Mouse (Mus musculus) right cerebral cortex, postnatal 25 days (tissue): ENCODE measurements around the gene Rusc2.

Experiments used
- DNase-seq: peaks from one replicate; pipeline ENCODE4 v3.0.0; 2022

The Rusc2 gene

DNA sequence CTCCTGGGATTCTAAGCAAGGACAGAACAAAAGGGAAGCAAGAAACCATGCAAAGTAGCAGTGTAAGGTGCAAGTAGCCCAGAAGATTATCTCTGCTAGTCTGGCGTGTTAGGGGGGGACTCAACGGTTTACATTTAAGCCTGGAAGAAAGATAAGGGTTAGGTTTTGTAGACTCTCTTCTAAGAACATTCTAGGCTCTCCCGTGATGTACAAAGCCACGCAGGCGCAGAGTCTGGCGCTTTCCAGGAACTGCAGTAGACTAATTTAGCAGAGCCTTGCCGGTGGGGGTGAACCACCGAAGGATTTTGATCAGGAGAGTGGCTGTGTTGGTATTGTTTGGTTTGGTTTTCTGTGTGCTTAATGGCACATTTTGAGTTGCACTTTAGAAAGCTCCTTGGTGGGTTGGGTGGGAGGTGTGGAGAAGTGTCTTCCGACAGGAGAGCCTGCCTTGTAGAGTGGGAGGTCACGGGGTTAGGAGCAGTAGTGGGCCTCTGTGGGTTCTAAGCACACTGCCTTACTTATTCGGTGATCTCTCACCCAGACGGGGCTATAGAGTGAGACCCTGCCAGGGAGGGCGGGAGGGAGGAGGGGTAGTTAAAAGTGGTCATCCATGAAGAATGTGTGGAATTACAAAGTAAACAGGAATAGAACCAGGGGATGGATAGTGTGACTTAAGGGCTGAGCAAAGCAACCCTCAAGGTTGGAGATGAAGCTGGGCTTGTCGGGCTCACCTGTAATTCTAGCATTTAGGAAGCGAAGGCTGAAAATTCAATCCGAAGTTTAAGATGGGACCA lies 35.7 kb downstream of the Rusc2 start:
- DNase-seq = no peak

DNA sequence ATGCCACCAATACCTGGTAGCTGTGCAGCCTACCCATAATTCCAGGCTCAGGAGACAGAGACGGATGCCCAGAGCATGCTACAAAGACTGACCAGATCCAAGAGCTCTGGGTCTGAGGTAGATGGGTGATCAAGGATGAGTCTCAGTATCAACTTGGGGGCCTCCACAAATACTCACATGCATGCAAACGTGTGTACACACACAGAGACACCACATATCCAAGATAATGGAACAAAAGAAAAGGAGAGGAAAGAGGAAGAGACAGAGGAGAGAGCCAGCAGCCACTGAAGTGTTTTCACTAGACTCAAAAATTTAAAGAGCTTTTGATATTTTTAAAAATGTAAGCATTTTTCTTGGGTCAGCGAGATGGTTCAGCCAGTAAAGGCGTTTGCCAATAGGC lies 36.7 kb downstream of the Rusc2 start:
- no peak for DNase-seq

DNA sequence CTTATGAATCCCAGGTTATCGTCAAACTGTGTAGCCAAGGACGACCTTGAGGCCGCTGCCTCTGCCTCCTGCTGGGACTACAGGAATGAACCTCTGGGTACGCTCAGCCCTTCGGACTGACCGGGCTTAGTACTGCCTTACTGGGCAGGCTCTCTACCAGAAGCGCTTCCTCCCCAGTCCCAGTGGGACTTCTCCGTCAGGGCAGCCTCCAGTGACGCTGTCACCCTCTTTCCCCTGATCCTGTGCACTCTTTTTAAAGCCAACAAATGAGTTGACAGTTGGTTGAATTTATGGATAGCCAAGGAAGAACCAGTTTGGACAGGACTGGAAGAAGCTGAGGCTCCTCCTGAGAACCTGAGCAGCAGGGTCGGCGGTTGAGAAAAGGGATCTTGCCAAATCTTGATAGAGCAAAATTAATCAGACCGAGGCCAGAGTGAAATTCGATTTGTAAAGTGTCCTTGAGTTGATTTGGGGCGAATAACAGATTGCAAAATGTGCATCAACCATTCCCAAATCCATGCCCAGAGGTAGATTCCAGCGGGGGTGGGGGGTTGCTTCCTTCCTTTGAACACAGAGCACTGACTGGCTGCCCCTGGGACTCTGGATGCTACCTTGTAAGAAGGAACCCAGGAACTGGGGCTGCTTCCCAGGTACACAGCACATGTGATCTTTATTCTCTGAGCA lies 37.3 kb downstream of the Rusc2 start:
- DNase-seq = no peak

DNA sequence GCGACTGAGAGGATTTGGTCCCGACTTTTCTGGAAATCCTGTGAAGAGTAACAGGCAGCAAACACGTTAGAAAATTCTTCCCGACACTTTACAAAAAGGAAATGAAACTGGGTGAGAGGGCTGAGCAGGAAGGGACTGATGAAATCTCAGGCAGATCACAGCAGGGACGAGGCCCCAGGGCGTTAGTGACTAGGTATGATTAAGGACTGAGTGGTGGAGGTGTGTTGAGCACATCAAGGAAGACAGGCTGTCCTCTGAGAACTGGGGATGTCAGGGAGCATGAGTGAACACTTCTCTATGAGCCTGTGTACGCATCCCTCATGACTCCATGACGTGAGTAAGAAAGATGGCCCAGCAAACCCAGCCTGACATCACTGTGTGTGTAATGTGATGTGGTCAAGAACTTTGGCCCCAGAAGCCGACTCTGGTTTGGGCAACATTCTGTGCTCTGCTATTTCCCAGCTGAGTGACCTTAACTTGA lies 38.1 kb downstream of the Rusc2 start:
- no peak for DNase-seq

DNA sequence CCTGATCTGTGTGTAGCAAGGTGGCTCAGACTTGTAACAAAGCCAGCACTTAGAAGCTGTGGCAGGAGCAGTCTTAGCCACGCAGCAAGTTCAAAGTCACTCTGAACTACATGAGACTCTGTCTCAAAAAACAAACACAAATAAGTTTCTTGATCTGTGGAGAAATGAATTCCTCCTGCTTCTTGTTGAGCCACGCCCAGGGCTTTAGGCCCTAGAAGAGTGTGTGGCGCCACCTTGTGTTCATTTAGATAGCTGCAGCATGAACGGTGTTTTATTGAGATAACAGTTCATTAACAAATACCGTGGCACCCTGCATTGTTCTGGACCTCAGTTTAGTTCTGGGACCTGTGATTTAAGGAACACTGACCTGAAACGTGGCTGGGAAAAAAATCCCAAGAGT lies 38.5 kb downstream of the Rusc2 start:
- peak; percentile 66 for DNase-seq

DNA sequence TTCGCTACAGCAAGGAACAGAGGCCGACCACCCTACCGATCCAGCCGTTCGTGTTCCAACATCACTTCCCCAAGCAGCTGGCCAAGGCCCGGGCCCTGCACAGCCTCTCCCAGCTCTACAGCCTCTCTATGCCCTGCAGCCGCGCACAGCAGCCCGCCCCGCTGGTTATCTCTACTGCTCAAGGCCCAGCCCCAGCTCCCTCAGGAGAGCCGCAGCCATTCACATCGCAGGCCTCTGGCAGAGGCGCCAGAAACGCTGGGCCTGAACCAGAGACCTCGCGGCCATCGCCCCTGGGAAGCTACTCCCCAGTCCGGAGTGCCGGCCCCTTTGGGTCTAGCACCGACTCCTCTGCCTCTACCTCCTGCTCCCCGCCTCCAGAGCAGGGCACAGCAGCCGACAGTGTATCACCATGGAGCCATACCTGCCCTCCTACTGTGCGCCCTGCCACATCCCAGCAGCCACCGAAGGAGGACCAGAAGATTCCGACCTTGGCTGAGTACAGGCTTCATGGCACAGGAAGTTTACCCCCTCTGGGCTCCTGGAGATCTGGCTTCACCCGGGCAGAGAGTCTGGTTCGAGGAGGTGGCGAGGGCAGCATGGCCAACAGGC lies 40.0 kb downstream of the Rusc2 start:
- DNase-seq = no peak

DNA sequence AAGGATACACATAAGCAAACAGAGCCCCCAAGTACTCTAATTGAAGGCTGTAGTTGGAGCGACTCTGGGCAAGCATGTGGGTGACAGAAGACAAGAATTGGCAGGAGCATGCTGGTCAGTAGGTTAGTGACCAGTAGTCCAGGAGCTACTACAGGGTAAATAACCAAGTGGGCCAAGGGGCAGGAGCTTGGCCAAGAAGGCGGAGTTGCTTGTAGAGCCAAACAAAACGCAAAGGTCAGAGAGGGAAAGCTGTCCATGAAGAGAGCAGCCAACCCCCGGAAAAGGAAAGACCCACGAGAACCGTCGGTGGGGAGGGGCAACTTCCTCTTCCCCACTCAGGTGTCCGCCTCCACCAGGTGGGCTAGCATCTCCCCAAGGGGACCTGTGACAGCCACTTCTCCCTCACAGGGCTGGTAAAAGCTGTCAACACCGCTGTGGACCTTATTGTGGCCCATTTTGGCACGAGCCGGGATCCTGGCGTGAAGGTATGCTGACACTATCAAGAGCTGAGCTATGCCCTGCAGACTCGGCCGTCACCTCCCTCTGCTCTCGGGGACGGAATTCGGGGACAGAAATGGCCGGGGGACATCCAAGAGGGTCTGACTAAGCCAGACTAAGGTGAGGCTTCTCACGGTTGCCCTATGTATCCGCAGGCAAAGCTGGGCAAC lies 41.6 kb downstream of the Rusc2 start:
- no peak for DNase-seq

DNA sequence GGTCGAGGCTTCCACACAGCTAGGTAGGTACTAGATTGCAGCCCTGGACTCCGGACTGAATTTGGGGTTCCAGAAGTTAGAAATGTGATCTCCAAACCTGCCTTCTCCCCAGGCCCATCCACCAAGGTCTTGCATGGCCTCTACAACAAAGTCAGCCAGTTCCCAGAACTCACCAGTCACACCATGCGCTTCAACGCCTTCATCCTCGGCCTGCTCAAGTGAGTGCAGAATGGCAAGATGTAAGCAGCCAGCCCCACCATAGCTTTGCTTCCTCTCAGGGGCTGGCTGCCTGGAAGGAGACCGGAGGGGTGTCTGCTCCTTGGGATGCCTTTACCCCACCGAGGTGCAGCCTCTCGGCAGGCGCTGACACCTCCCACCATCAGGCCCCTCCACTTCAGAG lies 42.3 kb downstream of the Rusc2 start:
- no peak for DNase-seq

DNA sequence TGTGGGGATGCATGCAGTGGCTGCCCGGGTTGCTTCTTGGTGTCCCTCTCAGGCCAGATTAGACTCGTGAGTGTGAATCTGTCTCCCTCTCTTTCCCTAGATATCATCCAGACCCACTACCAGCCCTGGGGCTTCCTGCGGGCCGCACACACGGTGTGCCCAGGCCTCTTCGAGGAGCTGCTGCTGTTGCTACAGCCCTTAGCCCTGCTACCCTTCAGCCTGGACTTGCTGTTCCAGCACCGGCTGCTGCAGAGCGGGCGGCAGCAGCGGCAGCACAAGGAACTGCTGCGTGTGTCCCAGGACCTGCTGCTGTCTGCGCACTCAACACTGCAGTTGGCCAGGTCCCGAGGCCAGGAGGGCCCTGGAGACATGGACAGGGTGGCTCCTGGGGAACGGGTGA lies 43.4 kb downstream of the Rusc2 start:
- DNase-seq = no peak

DNA sequence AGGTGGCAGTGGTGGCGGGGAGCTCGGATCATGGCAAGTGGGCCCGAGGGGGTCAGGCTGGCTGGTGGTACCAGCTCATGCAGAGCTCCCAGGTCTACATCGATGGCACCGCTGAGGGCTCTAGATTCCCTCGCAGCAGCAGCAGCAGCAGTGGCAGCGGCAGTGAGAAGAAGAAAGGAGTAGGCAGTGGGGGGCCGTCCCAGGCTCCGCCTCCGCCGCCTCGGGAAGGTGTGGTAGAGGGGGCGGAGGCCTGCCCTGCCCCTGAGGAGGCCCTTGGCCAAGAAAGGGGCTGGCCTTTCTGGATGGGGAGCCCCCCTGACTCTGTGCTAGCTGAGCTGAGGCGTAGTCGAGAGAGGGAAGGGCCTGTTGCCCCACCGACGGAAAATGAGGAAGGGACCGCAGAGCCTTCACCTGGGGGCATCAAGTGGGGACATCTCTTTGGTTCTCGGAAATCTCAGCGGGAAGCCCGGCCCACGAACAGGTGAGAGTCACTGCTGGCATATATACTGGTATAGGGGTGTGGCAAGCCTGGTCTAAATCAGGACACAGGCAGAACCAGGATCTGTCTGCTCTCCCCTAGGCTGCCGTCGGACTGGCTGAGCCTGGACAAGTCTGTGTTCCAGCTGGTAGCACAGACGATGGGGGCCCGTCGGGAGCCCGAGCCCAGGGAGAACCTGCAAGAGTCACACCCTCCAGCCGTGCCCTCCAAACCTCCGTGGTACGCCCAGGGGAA lies 44.0 kb downstream of the Rusc2 start:
- DNase-seq = no peak

DNA sequence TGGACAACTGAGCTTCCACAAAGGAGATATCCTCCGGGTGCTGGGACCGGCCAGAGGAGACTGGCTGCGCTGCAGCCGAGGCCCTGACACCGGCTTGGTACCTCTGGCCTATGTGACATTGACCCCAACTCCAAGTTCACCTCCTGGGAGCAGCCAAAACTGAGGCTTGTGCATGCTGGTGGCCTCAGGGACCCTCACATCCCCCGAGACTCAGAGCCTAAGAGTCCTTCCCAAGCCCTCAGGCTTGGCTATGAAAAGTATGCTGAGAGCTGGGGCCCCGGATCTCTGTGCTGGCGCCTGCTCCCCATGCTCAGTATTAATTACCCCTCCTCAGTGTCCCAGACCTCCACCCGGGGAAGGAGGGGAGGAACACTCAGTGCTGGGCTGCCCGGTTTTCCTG lies 44.7 kb downstream of the Rusc2 start:
- no peak for DNase-seq

DNA sequence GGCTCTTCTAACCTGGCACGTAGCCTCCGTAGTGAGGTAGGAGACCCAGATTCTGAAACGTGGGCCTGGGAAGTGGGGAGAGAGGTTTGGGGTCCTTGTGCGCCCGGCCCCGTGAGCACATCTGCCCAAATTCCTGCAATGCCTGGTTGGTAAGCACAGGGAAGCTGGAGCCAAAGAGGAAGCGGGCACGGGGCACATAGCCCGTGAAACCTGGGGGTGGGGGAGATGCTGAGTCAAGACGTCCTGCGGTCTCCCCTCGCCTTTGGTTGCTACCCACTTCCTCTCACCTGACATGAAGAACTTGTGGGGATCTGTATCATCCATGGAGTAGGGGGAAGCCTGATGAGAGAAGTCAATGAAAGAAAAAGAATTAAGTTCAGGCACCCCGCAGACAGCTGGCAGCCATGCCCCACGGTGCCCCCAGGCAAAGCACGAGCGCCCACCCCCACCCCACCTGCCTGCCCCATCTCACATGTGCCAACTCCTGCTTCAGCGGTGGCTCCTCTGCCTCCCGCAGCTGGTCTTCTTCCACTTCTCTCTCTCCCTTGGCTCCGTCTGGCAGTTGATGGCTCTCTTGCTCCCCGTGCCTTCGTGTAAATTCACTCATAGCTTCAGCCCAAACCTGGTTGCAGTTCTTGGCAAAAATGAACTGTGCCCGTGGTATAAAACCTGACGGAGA lies 45.9 kb downstream of the Rusc2 start:
- no peak for DNase-seq

DNA sequence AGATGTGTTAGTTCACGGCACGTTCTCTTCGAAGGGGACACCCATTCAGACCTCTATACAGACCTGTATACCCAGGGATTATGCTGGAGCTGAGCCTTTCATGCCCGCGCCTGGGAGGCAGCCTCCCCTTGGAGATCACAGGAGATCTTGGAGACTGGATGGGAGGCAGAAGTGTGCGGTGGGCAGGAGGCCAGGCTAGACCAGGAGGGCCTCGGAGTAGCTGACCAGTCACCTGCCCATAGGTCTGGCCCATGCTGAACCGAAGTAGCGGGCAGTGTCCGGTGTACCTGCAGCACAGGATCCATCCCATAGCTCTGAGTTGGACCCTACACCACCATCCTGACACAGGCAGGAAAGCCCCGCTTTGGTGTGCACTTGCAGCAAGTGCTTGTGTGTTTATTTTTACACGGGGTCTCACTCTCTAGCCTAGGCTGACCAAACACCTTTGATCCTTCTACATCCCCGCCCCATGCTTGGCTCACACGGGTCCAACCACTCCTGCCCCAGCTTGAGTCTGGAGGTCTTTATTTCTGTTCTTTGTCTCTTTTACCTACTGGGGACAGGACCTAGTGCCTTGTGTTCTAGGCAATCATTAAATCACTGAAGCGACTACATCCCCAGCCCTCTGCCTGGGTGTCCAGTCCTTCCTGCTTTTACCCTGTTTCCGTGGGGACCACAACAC lies 46.5 kb downstream of the Rusc2 start:
- DNase-seq = no peak

DNA sequence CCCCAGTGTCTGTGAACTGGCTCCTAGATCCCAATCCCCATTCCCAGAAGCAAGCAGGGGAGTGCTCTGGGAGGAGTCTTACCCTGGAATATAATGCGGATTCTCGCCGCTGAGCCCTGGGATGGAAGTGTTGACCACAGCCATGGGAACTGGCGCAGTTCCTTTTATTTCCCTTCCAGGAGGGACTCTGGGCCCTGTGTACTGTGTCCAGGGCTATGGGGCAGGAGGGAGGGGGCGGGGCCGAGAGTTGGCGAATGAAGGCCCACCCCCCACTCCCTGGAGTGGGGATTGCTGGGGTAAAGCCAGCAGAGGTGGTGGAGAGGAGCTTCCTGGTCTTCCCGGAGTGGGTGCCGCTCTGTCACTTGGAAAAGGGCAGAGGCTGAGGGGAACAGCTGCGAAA lies 47.2 kb downstream of the Rusc2 start, which contains the start of gene Fam166b:
TSS of gene Fam166b (minus strand) at position 189 of the 400 bp plus-strand sequence.
- no peak for DNase-seq

DNA sequence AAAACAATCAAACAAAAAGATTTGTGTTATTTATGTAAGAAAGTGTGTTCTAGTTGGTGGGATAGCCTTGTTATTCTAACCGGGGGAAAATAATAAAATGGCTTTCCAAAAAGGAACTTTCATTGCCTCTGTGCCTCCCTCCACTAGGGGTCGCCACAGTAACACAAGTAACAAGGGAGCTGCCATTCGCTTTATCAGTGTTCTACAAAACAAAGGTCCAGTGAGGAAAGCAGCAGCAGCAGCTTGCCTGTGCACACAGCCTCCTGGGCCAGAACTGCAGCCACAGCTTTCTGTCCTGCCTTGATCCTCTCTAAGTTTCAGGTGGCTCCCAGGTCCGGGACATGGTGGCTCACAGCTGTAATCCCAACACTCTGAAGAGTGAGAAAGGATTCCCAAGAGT lies 49.9 kb downstream of the Rusc2 start:
- peak; percentile 66 for DNase-seq

DNA sequence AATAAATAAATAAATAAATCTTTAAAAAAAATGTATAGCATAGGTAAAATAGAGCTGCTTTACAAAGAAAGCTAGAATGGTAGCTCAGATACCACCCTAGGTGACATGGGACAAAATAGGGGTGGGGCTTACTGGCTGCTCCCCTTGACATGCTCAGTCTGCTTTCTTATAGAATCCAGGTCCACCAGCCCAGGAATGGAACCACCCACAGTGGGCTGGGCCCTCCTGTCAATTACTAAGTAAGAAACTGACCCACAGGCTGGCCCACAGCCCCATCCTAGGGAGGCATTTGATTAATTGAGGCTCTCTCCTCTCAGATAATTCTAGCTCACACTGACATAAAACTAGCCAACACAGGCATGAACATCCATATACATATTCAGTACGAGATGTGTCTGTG lies 51.1 kb downstream of the Rusc2 start:
- no peak for DNase-seq

DNA sequence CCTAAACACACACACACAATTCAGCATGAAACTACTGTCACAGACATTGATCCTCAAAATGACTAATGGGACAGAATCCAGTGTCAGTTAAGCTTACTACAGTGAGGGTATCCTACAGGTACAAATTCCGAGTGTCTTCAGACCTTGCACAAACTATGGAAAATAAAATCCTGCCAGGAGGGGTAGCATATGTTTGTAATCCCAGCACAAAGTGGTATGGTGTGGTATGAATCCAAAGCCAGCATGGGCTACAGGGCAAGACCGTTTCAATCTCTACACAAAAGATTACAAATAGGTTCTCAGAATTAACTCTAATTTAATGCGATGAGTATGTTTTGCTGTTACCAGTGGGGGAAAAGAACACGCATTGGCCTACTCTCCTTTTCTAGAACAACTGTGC lies 59.9 kb downstream of the Rusc2 start, which contains the start of gene Tesk1:
TSS of gene Tesk1 (plus strand) at position 301 of the 400 bp plus-strand sequence.
- no peak for DNase-seq

DNA sequence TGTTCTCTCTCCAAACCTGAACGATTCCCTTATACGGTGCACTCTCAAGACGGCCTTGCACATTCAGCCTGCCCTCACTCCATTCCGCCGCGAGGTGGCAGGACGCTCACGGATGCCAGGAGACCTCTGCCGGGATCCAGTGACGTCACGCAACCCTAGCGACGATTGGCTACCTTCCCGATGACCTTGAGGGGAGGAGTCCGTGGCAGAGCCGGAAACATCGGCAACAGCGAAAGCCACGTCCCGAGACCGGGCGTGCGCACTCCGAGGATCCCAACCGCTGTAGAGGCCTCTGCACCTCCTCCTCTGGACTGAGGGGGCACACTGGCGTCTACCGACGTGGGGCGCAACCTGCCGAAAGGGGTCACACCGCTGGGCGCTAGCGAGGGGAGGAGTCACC lies 60.3 kb downstream of the Rusc2 start:
- peak; percentile 99 for DNase-seq

DNA sequence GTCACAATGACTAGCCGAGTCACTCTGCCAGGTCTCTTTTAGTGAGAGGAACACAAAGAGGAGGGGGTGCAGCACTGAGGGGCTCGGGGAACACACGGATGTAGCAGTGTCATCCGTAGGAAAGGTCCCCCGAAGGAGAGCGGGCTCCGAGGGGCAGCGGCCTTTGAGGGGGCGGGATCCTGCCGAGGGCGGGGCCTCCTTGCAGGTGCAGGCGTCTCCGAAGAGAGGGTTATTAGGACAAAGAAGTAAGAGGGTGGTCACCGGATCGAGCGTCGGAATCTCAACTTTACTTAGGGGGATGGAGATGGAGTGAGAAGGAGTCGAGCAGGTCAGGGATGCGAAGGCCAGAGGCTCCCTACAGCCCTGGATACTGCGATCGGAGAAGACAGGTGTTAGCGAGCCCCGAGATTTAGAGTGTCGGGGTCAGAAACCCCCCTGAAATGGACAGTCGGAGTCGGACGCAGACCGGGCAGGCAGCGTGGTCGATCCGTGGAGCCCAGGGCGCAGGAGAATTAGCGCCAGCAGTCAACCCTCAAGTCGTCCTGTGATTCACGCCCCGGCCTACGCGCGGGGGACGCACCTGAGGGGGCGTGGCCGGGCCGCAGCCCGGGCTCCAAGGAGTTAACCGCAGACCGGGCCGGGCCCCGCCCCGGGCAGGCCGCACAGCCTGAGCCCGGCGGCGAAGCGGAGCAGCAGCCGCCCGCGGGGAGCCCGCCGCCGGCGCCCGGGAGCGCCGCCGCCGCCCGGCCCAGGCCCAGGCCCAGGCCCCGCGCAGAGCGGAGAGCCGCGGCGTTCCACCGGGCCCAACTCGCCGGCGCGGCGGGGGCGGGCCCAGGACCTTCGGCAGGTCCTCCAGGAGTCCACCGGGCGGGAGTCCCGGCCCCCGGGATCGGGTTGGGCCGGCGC lies 60.9 kb downstream of the Rusc2 start:
- DNase-seq = peak; percentile 81

DNA sequence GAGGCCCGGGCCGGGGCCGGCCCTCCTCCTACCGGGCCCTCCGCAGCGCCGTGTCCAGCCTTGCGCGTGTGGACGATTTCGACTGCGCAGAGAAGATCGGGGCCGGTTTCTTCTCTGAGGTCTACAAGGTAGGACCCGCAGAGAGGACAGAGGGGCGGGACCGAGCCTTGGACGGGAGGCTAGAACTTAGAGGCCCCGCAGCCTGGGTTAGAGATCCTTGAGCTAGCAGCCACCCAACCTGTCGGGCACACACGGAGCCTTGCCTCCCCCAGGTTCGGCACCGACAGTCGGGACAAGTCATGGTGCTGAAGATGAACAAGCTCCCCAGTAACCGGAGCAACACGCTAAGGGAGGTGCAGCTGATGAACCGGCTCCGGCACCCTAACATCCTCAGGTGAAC lies 61.7 kb downstream of the Rusc2 start:
- no peak for DNase-seq
